Mouse (Mus musculus) spleen, adult 2 months (tissue): ENCODE data around the gene Mcm3.

Experiments used
- CTCF ChIP-seq: fragments of 200-500 bp; IDR thresholded peaks from 2 replicates; pipeline ENCODE4 v1.5.1; 2011; ENCODE audit warnings: mild to moderate bottlenecking, inconsistent platforms; ENCODE audit not compliant: insufficient read depth, insufficient read length, insufficient replicate concordance; ENCODE audit errors: extremely low read depth
- POLR2A ChIP-seq: fragments of 200-500 bp; IDR thresholded peaks from 2 replicates; pipeline ENCODE4 v1.6.1; 2011; ENCODE audit warnings: low read depth, low read length, inconsistent platforms

DNA sequence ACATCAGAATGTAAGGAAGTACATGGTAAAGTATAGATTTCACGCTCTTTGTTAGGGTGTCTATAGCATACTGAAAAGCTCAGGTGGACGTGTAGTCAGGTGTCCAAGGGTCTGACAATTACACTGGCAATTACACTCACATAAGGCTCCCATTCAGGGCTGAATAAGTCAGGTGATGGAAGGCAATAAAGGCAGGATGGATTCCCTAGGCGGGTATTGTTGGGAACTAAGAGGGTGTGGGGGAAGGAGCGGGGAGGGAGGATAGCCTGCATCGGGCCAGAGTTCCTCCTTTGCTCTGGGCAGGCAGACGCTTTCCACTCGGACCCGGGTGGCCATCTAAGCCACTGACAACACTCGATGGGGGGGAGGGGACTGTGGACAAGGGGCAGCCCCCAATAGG, 47.9 kb upstream of the Mcm3 start:
- TF ChIP-seq POLR2A (no peak), CTCF (no peak)
